Mouse (Mus musculus) brown adipose tissue, adult 24 weeks (tissue): ENCODE measurements around the gene Sbf2. TPM values are rescaled to one million over a fixed set of nuclear protein-coding genes. Genes with fewer than 3 reads are reported as not detected.

Experiments used
- H3K27ac ChIP-seq: fragments of 200-500 bp; replicated peaks from 2 replicates; pipeline ENCODE4 v1.5.1; 2012; ENCODE audit warnings: low read depth, mild to moderate bottlenecking, low read length
- H3K4me1 ChIP-seq: fragments of 200-500 bp; 2 replicates; pipeline ENCODE4 v1.6.1; 2012; ENCODE audit warnings: low read length, mixed read lengths; ENCODE audit not compliant: control insufficient read depth, insufficient read depth, insufficient read length
- H3K4me3 ChIP-seq: fragments of 200-500 bp; 2 replicates; pipeline ENCODE4 v1.5.1; 2012; ENCODE audit warnings: low read depth, mild to moderate bottlenecking, low read length, moderate library complexity; ENCODE audit not compliant: insufficient read depth
- polyA plus RNA-seq: library from polyadenylated mRNA; stranded (reverse); fragments of >200 nt; gene quantifications from 2 replicates; pipeline ENCODE4 v1.2.4, GENCODE M21; 2012; ENCODE audit not compliant: missing spikeins, insufficient read depth, insufficient read length

The Sbf2 gene
- polyA plus RNA-seq, 1 experiment, result 16.6 TPM

DNA sequence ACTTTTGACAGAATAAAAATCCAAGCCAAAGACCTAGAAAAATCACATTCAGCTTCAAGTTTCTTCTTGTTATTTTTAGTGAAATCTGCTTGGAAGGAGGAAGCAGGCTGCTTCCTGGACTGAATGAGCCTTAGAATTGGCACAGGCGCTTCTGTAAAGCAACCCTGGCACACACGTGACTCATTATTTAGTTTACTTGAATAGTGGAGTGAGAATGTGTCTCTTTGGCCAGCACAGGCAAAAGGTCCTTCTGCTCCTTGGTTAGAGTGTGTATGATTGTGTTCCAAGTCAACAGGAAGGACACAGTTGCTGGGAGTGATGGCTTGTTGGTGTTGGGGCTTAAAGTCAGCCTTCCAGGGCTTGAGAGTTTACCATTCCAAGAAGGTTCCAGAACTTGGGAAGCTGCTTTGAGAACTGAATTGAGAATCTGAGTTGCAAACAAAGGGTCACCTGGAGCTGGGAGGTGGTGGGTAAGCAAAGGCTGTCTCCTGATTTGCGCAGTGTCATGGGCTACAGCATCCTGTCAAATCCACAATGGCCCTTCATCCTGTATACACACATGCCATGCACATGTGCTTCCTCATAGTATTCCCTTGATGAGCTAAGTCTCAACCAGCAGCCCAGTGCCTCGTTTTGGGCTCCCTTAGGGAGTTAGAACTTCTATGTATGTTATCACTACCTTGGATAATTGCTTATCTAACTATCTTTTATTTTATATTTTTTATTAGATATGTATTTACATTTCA is 354.6 kb downstream of the Sbf2 start:
- Histone ChIP-seq H3K4me3 (no peak overlapping the region), H3K4me1 (peaks cover 24% of the 10 kb centered on the region), H3K27ac (peak overlapping the region; percentile 95)

DNA sequence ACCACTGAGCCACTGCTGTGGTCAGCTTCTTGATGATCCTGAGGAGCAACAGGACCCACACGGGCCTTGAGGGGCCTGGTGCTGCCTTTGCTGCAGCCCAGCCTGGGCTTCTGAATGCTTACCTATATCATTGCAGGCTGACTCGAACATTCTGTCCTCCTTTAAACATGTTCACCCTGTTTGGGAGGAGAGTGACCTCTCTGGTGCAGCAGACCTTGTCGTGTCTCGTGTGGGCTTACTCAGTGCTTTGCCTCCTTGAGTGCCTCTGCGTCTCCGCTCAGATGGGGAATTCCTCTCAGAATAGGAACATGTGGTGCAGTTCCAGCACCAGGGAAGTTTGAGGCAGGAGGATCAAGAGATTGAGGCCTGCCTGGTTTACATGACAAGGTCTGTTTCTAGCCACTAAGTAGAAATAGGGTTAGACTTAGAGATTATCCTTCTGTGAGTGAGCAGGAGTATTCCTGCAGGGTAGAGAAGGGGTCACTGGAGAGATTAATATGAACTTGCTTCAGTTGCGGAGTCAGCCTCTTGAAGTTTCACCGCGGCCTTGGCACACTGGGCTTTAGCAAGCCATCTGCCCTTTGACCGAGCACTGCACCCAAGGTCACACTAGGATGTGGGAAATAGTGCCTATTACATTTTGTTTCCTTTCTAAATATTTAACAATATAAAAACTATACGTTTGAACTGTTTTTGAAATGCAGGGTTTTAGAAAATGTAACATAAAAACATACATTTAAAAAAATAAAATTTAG is 356.3 kb downstream of the Sbf2 start:
- peaks cover 25% of the 10 kb centered on the region for H3K4me1 ChIP-seq

More for the DNA sequence above, 356.3 kb downstream of the Sbf2 start:
- peak overlapping the region; percentile 49 for H3K27ac ChIP-seq
- no peak overlapping the region for H3K4me3 ChIP-seq

Other genes starting within 250 kb of the Sbf2 start
- gene Adm, start 12.7 kb upstream of the Sbf2 start, polyA plus RNA-seq, result 2.2 and 3.5 TPM in 2 replicates
- 22.4 and 30.0 TPM in 2 replicates for gene Ampd3, start 153.3 kb upstream of the Sbf2 start, polyA plus RNA-seq
- gene Rnf141, start 229.5 kb upstream of the Sbf2 start, polyA plus RNA-seq, result 35.2 and 35.6 TPM in 2 replicates
- gene Lyve1, start 248.3 kb upstream of the Sbf2 start, polyA plus RNA-seq, result 3.5 and 11.1 TPM in 2 replicates